Mouse (Mus musculus): ENCODE results near the gene Mrps34. TPM values are rescaled to one million over a fixed set of nuclear protein-coding genes. Genes with fewer than 3 reads are reported as not detected.

Gene Mrps34
- polyA plus RNA-seq, 1 experiment from 2014 or later, result 94.8 TPM

DNA sequence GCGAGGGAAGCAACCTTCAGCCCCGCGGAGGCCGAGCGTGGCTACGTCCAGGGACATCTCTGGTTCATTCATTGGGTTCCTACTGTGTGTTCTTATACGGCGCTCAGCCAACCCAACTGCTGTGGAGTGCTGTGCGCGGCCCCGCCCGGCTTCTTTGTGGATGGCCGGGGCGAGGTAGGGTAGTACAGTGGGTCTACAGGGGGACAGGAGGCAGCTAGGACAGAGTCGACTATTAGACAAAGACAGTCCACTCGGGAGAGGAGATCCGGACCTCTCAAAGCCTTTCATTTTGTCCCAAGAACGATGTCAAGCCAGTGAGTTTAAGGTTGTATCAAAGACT, 8.0 kb upstream of the Mrps34 start:
- Histone ChIP-seq H3K4me3 (ENCODE audit: low read length) (peak overlapping the region; percentile 97), H3K4me2 (ENCODE audit: low read depth, low read length) (peak overlapping the region; percentile 98), H3K27ac (ENCODE audit: low read length) (peak overlapping the region; percentile 80), H3K36me3 (ENCODE audit: control insufficient read depth, insufficient read depth) (peaks cover 24% of the 10 kb centered on the region), H3K27me3 (ENCODE audit: control insufficient read depth, insufficient read depth, low read length) (no peaks in the 10 kb centered on the region), H3K9ac (ENCODE audit: low read length) (peak overlapping the region; percentile 94), H3K4me1 (ENCODE audit: control insufficient read depth, insufficient read depth, low read length) (peaks cover 20% of the 10 kb centered on the region), H3K9me3 (replicated peaks; ENCODE audit: control insufficient read depth, low read length) (no peaks in the 10 kb centered on the region)
- peak; percentile 2; the same call in 1 of the 2 replicates for ATAC-seq (replicated peaks; ENCODE audit: extremely low read depth, insufficient read depth, low FRiP score)
- under 1% methylated on average over 18 of the region's 18 CpGs for WGBS

- no peaks in the 10 kb centered on the region for H3K27me3 ChIP-seq (ENCODE audit: control insufficient read depth, insufficient read depth, low read length)
- peak overlapping the region; percentile 97 for H3K4me3 ChIP-seq (ENCODE audit: low read length)
- H3K4me1 ChIP-seq (ENCODE audit: control insufficient read depth, insufficient read depth, low read length), result peaks cover 20% of the 10 kb centered on the region
- no peaks in the 10 kb centered on the region for H3K9me3 ChIP-seq (replicated peaks; ENCODE audit: control insufficient read depth, low read length)
- peak overlapping the region; percentile 80; the same call in 1 of the 2 replicates for H3K27ac ChIP-seq (ENCODE audit: low read length)
- 58% methylated on average over 18 of the region's 18 CpGs for WGBS
- H3K36me3 ChIP-seq (ENCODE audit: control insufficient read depth, insufficient read depth), result peaks cover 27% of the 10 kb centered on the region
- H3K4me2 ChIP-seq (ENCODE audit: low read depth, low read length), result peak overlapping the region; percentile 98
- no peak for ATAC-seq (replicated peaks; ENCODE audit: extremely low read depth, insufficient read depth, low FRiP score)
- H3K9ac ChIP-seq (ENCODE audit: low read length), result peak overlapping the region; percentile 94
Measured at GRCm38 (mm10) chr17:24887291-24888080, 7.4 kb upstream of the Mrps34 start.

GRCm38 (mm10) chr17:24888862-24889261, 6.1 kb upstream of the Mrps34 start:
- H3K36me3 ChIP-seq (ENCODE audit: control insufficient read depth, insufficient read depth), result peaks cover 28% of the 10 kb centered on the region
- no peak for ATAC-seq (replicated peaks; ENCODE audit: extremely low read depth, insufficient read depth, low FRiP score)

DNA sequence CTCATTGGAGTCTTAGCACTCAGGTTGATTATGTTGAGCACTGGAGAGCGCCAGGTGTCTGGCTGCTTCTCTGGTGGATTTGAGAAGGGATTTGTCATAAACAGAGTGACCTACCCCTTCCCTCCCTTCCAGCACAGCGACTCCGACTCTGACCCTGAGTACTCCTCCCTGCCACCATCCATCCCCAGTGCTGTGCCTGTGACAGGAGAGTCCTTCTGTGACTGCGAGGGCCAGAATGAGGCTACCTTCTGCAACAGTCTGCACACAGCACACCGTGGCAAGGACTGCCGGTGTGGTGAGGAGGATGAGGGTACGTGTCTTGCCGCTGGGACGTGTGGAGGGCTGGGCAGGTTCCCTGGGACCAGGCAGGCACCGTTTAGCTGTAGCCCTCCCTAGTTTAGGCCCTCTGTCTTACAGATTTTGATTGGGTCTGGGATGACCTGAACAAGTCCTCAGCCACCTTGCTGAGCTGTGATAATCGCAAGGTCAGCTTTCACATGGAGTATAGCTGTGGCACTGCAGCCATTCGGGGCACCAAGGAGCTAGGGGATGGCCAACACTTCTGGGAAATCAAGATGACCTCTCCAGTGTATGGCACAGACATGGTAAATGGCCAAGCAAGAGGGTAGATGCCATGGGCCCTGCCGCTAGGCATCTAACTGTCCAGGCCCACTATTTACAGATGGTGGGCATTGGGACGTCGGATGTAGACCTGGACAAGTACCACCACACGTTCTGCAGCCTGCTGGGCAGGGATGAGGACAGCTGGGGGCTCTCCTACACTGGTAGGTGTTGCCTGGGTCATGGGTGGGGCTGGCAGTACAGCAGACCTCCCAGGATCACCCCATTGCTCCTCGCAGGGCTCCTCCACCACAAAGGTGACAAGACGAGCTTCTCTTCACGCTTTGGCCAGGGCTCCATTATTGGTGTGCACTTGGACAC, 4.5 kb upstream of the Mrps34 start:
- no peak overlapping the region for H3K4me3 ChIP-seq (ENCODE audit: low read length)
- peaks cover 28% of the 10 kb centered on the region for H3K36me3 ChIP-seq (ENCODE audit: control insufficient read depth, insufficient read depth)
- H3K9me3 ChIP-seq (replicated peaks; ENCODE audit: control insufficient read depth, low read length), result no peaks in the 10 kb centered on the region
- H3K4me1 ChIP-seq (ENCODE audit: control insufficient read depth, insufficient read depth, low read length), result peaks cover 24% of the 10 kb centered on the region
- H3K27ac ChIP-seq (ENCODE audit: low read length), result no peak overlapping the region
- 85% methylated on average over 19 of the region's 19 CpGs for WGBS
- no peak overlapping the region for H3K9ac ChIP-seq (ENCODE audit: low read length)
- H3K27me3 ChIP-seq (ENCODE audit: control insufficient read depth, insufficient read depth, low read length), result no peaks in the 10 kb centered on the region
- no peak for ATAC-seq (replicated peaks; ENCODE audit: extremely low read depth, insufficient read depth, low FRiP score)
- H3K4me2 ChIP-seq (ENCODE audit: low read depth, low read length), result no peak overlapping the region

More at GRCm38 (mm10) chr17:24888862-24889261, 6.1 kb upstream of the Mrps34 start:
- Histone ChIP-seq H3K9ac (ENCODE audit: low read length) (no peak overlapping the region), H3K4me2 (ENCODE audit: low read depth, low read length) (no peak overlapping the region), H3K27me3 (ENCODE audit: control insufficient read depth, insufficient read depth, low read length) (no peaks in the 10 kb centered on the region), H3K9me3 (replicated peaks; ENCODE audit: control insufficient read depth, low read length) (no peaks in the 10 kb centered on the region), H3K4me1 (ENCODE audit: control insufficient read depth, insufficient read depth, low read length) (peaks cover 23% of the 10 kb centered on the region), H3K4me3 (ENCODE audit: low read length) (no peak overlapping the region), H3K27ac (ENCODE audit: low read length) (no peak overlapping the region)
- WGBS, result 87% methylated on average over 3 of the region's 3 CpGs

DNA sequence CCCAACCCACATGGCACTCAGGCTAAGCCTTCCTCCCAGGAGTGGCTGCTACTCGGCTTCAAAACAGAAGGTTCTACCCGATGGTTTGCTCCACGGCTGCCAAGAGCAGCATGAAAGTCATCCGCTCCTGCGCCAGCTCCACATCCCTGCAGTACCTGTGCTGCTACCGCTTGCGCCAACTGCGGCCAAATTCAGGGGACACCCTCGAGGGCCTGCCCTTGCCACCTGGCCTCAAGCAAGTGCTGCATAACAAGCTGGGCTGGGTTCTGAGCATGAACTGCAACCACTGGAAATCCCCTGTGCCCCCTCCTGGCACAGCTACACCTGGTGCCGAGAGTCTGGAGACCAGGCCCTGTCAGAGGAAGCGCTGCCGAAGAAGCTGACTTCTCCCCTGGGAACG, 3.6 kb upstream of the Mrps34 start:
- peaks cover 28% of the 10 kb centered on the region for H3K36me3 ChIP-seq (ENCODE audit: control insufficient read depth, insufficient read depth)
- H3K9ac ChIP-seq (ENCODE audit: low read length), result no peak overlapping the region
- H3K9me3 ChIP-seq (replicated peaks; ENCODE audit: control insufficient read depth, low read length), result no peaks in the 10 kb centered on the region
- no peak overlapping the region for H3K27ac ChIP-seq (ENCODE audit: low read length)
- H3K4me3 ChIP-seq (ENCODE audit: low read length), result no peak overlapping the region
- WGBS, result 80% methylated on average over 13 of the region's 13 CpGs
- no peak overlapping the region for H3K4me2 ChIP-seq (ENCODE audit: low read depth, low read length)
- peaks cover 28% of the 10 kb centered on the region for H3K4me1 ChIP-seq (ENCODE audit: control insufficient read depth, insufficient read depth, low read length)
- no peak for ATAC-seq (replicated peaks; ENCODE audit: extremely low read depth, insufficient read depth, low FRiP score)
- no peaks in the 10 kb centered on the region for H3K27me3 ChIP-seq (ENCODE audit: control insufficient read depth, insufficient read depth, low read length)

GRCm38 (mm10) chr17:24892785-24893184, 2.1 kb upstream of the Mrps34 start:
- no peak overlapping the region for H3K4me2 ChIP-seq (ENCODE audit: low read depth, low read length)
- 83% methylated on average over 12 of the region's 12 CpGs for WGBS
- no peak for ATAC-seq (replicated peaks; ENCODE audit: extremely low read depth, insufficient read depth, low FRiP score)
- H3K9me3 ChIP-seq (replicated peaks; ENCODE audit: control insufficient read depth, low read length), result no peaks in the 10 kb centered on the region
- peaks cover 32% of the 10 kb centered on the region for H3K4me1 ChIP-seq (ENCODE audit: control insufficient read depth, insufficient read depth, low read length)
- peaks cover 28% of the 10 kb centered on the region for H3K36me3 ChIP-seq (ENCODE audit: control insufficient read depth, insufficient read depth)
- H3K9ac ChIP-seq (ENCODE audit: low read length), result no peak overlapping the region
- H3K27me3 ChIP-seq (ENCODE audit: control insufficient read depth, insufficient read depth, low read length), result no peaks in the 10 kb centered on the region
- H3K27ac ChIP-seq (ENCODE audit: low read length), result no peak overlapping the region
- H3K4me3 ChIP-seq (ENCODE audit: low read length), result no peak overlapping the region

GRCm38 (mm10) chr17:24893276-24893675, 1.6 kb upstream of the Mrps34 start:
- no peaks in the 10 kb centered on the region for H3K9me3 ChIP-seq (replicated peaks; ENCODE audit: control insufficient read depth, low read length)
- H3K4me2 ChIP-seq (ENCODE audit: low read depth, low read length), result no peak overlapping the region
- no peak for ATAC-seq (replicated peaks; ENCODE audit: extremely low read depth, insufficient read depth, low FRiP score)
- peaks cover 28% of the 10 kb centered on the region for H3K4me1 ChIP-seq (ENCODE audit: control insufficient read depth, insufficient read depth, low read length)
- H3K36me3 ChIP-seq (ENCODE audit: control insufficient read depth, insufficient read depth), result peaks cover 28% of the 10 kb centered on the region
- no peaks in the 10 kb centered on the region for H3K27me3 ChIP-seq (ENCODE audit: control insufficient read depth, insufficient read depth, low read length)
- 94% methylated on average over 2 of the region's 2 CpGs for WGBS
- no peak overlapping the region for H3K27ac ChIP-seq (ENCODE audit: low read length)
- H3K9ac ChIP-seq (ENCODE audit: low read length), result no peak overlapping the region
- no peak overlapping the region for H3K4me3 ChIP-seq (ENCODE audit: low read length)

GRCm38 (mm10) chr17:24894061-24894994, 588 bp upstream of the Mrps34 start:
- H3K27me3 ChIP-seq (ENCODE audit: control insufficient read depth, insufficient read depth, low read length), result no peaks in the 10 kb centered on the region
- peak overlapping the region; percentile 92 for H3K9ac ChIP-seq (ENCODE audit: low read length)
- H3K4me3 ChIP-seq (ENCODE audit: low read length), result peak overlapping the region; percentile 90
- 10% methylated on average over 31 of the region's 31 CpGs for WGBS
- peaks cover 28% of the 10 kb centered on the region for H3K36me3 ChIP-seq (ENCODE audit: control insufficient read depth, insufficient read depth)
- 0 out of 2 replicates have a peak, but pooled peaks have one; percentile 3 for ATAC-seq (replicated peaks; ENCODE audit: extremely low read depth, insufficient read depth, low FRiP score)
- no peaks in the 10 kb centered on the region for H3K9me3 ChIP-seq (replicated peaks; ENCODE audit: control insufficient read depth, low read length)
- H3K4me1 ChIP-seq (ENCODE audit: control insufficient read depth, insufficient read depth, low read length), result peaks cover 30% of the 10 kb centered on the region
- peak overlapping the region; percentile 99 for H3K4me2 ChIP-seq (ENCODE audit: low read depth, low read length)
- peak overlapping the region; percentile 94 for H3K27ac ChIP-seq (ENCODE audit: low read length)
